9 mouse cellular contexts compared by ENCODE assay signal in genomic region chr10:128587120-128587519, GRCm38 (mm10). TPM values are rescaled to one million over a fixed set of nuclear protein-coding genes. Genes with fewer than 3 reads are reported as not detected.
A peak's percentile ranks its signal among the peaks of the same experiment; 100 is the strongest.
DNase-seq lines count a peak whose midpoint lies in the region; ATAC-seq and TF ChIP-seq lines count a peak whose summit lies in the region.
"Had no signal": no experiment of that assay in that cellular context is flagged by ENCODE, and none has a peak within 500 bp of the region (broad histone marks: within the 10 kb centered on the region; RNA-seq: fewer than 3 reads in every experiment).

No protein-coding gene starts in this region.

- intact Hi-C loops in heart, postnatal 36 days (cut with DNase I), result no loop called here

- H3K9ac ChIP-seq in heart, embryonic 13.5 days, result peak overlapping the region; percentile 37; the same call in 1 of the 2 replicates
- peak overlapping the region; percentile 6; the same call in 1 of the 2 replicates for H3K9ac ChIP-seq in lung, embryonic 16.5 days (ENCODE audit: low read length)
- no peak overlapping the region for H3K9ac ChIP-seq in limb, embryonic 15.5 days

- H3K27me3 ChIP-seq in heart, embryonic 13.5 days (replicated peaks), result peaks cover 49% of the 10 kb centered on the region
- H3K27me3 ChIP-seq in lung, embryonic 16.5 days (ENCODE audit: control insufficient read depth, insufficient read depth, low read depth, low read length), result peaks cover 18% of the 10 kb centered on the region
- peaks cover 51% of the 10 kb centered on the region for H3K27me3 ChIP-seq in limb, embryonic 15.5 days

- peaks cover 45% of the 10 kb centered on the region for H3K4me1 ChIP-seq in heart, embryonic 13.5 days
- H3K4me1 ChIP-seq in lung, embryonic 16.5 days (replicated peaks; ENCODE audit: control insufficient read depth, insufficient read depth, low read length), result peaks cover 24% of the 10 kb centered on the region
- H3K4me1 ChIP-seq in lung, adult 2 months (ENCODE audit: control insufficient read depth, insufficient read depth, low read length), result peaks cover 3% of the 10 kb centered on the region; the same call in 1 of the 2 replicates
- peaks cover 41% of the 10 kb centered on the region for H3K4me1 ChIP-seq in limb, embryonic 15.5 days

- TF ChIP-seq POLR2A in lung, adult 2 months (IDR thresholded peaks at IDR 0.05; ENCODE audit: borderline replicate concordance, extremely low read depth, low read depth, low read length), result no peak

- 0 out of 2 replicates have a peak overlapping the region, but pooled peaks have one; percentile 29 for H3K27ac ChIP-seq in heart, embryonic 13.5 days (replicated peaks)
- peak overlapping the region; percentile 96 for H3K27ac ChIP-seq in lung, embryonic 16.5 days (ENCODE audit: low read length)
- peak overlapping the region; percentile 91; the same call in 1 of the 2 replicates for H3K27ac ChIP-seq in limb, embryonic 15.5 days

- no peaks in the 10 kb centered on the region for H3K9me3 ChIP-seq in heart, embryonic 13.5 days
- no peaks in the 10 kb centered on the region for H3K9me3 ChIP-seq in lung, embryonic 16.5 days (ENCODE audit: control insufficient read depth, low read length)
- no peaks in the 10 kb centered on the region for H3K9me3 ChIP-seq in limb, embryonic 15.5 days

- 44% methylated on average over 4 of the region's 4 CpGs for WGBS in heart, embryonic 13.5 days
- WGBS in lung, embryonic 16.5 days, result 27% methylated on average over 4 of the region's 4 CpGs
- WGBS in lung, adult 2 months, result 46% methylated on average over 4 of the region's 4 CpGs
- 33% methylated on average over 4 of the region's 4 CpGs for WGBS in limb, embryonic 15.5 days

- H3K36me3 ChIP-seq in heart, embryonic 13.5 days, result no peaks in the 10 kb centered on the region
- no peaks in the 10 kb centered on the region; the same call in 1 of the 2 replicates for H3K36me3 ChIP-seq in lung, embryonic 16.5 days (ENCODE audit: control insufficient read depth, insufficient read depth, low read length)
- no peaks in the 10 kb centered on the region for H3K36me3 ChIP-seq in limb, embryonic 15.5 days

- H3K4me2 ChIP-seq in heart, embryonic 13.5 days, result peak overlapping the region; percentile 99; the same call in 1 of the 2 replicates
- peak overlapping the region; percentile 97 for H3K4me2 ChIP-seq in lung, embryonic 16.5 days (ENCODE audit: low read depth, low read length)
- peak overlapping the region; percentile 98 for H3K4me2 ChIP-seq in limb, embryonic 15.5 days

- DNase-seq in heart, postnatal 36 days, result no peak
- DNase-seq in lung, adult 2 months, result no peak
- DNase-seq in thymus, postnatal 25 days, result peak; percentile 58
- DNase-seq in left cerebral cortex, adult 18-20 months (ENCODE audit: low spot score in 2 of 2), result no peak
- DNase-seq in urinary bladder, postnatal 25 days (ENCODE audit: low spot score), result no peak
- DNase-seq: lung, postnatal 14 days had no signal

- 0 out of 2 replicates have a peak overlapping the region, but pooled peaks have one; percentile 1 for H3K4me3 ChIP-seq in heart, embryonic 13.5 days
- peak overlapping the region; percentile 70 for H3K4me3 ChIP-seq in lung, embryonic 16.5 days (ENCODE audit: low read length)
- H3K4me3 ChIP-seq in lung, adult 2 months (replicated peaks; ENCODE audit: extremely low read depth, low read depth, low read length), result no peak overlapping the region
- peak overlapping the region; percentile 64 for H3K4me3 ChIP-seq in limb, embryonic 15.5 days

- no peak for TF ChIP-seq CTCF in lung, adult 2 months (IDR thresholded peaks at IDR 0.05; ENCODE audit: insufficient read depth, low read length)

- ATAC-seq in heart, embryonic 13.5 days (ENCODE audit: extremely low read depth, insufficient number of reproducible peaks, low FRiP score, low TSS enrichment), result no peak
- ATAC-seq in lung, embryonic 16.5 days (ENCODE audit: low read depth), result no peak
- ATAC-seq in limb, embryonic 15.5 days (ENCODE audit: insufficient number of reproducible peaks, low FRiP score, low TSS enrichment, low read depth), result no peak

RNA-seq across cellular contexts. Expression of gene Erbb3, which starts 2.3 kb away (rescaled TPM):
- 3.7 and 4.1 TPM in 2 replicates for polyA plus RNA-seq in heart, embryonic 13.5 days (2015; fragmentation: Nextera tagmentation; extraction: Ambion mirVana)
- 1 to 10 TPM; 8.9 to 9.2 TPM for total RNA-seq in heart, postnatal 36 days (2021)
- 26.9 and 27.6 TPM in 2 replicates for polyA plus RNA-seq in lung, embryonic 16.5 days (2015; fragmentation: Nextera tagmentation; extraction: Ambion mirVana)
- polyA plus RNA-seq in lung, adult 2 months (2012; rRNA removed), result 20.0 and 24.9 TPM in 2 replicates
- polyA plus RNA-seq in limb, embryonic 15.5 days (2015; fragmentation: Nextera tagmentation; extraction: Ambion mirVana), result 20.4 and 20.8 TPM in 2 replicates
- total RNA-seq in left cerebral cortex, adult 18-20 months (2021), result 1 to 10 TPM; 5.1 to 5.2 TPM

RNA-seq across cellular contexts. Expression of gene Pa2g4, which starts 21.3 kb away (rescaled TPM):
- polyA plus RNA-seq in heart, embryonic 13.5 days (2015; fragmentation: Nextera tagmentation; extraction: Ambion mirVana), result 125 and 136 TPM in 2 replicates
- total RNA-seq in heart, postnatal 36 days (2021), result 10 to 100 TPM; 43.4 to 50.5 TPM
- polyA plus RNA-seq in lung, embryonic 16.5 days (2015; fragmentation: Nextera tagmentation; extraction: Ambion mirVana), result 161 and 167 TPM in 2 replicates
- polyA plus RNA-seq in lung, adult 2 months (2012; rRNA removed), result 13.7 and 23.9 TPM in 2 replicates
- polyA plus RNA-seq in limb, embryonic 15.5 days (2015; fragmentation: Nextera tagmentation; extraction: Ambion mirVana), result 194 and 209 TPM in 2 replicates
- 10 to 100 TPM; 58.3 TPM for total RNA-seq in left cerebral cortex, adult 18-20 months (2021)

RNA-seq across cellular contexts. Expression of gene Rpl41, which starts 38.0 kb away (rescaled TPM):
- 2,656 and 2,881 TPM in 2 replicates for polyA plus RNA-seq in heart, embryonic 13.5 days (2015; fragmentation: Nextera tagmentation; extraction: Ambion mirVana)
- total RNA-seq in heart, postnatal 36 days (2021), result 1,000 to 10,000 TPM; 1,509 to 1,535 TPM
- 4,142 and 4,423 TPM in 2 replicates for polyA plus RNA-seq in lung, embryonic 16.5 days (2015; fragmentation: Nextera tagmentation; extraction: Ambion mirVana)
- 1,224 and 1,373 TPM in 2 replicates for polyA plus RNA-seq in lung, adult 2 months (2012; rRNA removed)
- 3,349 and 4,229 TPM in 2 replicates for polyA plus RNA-seq in limb, embryonic 15.5 days (2015; fragmentation: Nextera tagmentation; extraction: Ambion mirVana)
- 1,000 to 10,000 TPM; 1,493 to 1,582 TPM for total RNA-seq in left cerebral cortex, adult 18-20 months (2021)

RNA-seq across cellular contexts. Expression of gene Rps26, which starts 39.4 kb away (rescaled TPM):
- 455 and 482 TPM in 2 replicates for polyA plus RNA-seq in heart, embryonic 13.5 days (2015; fragmentation: Nextera tagmentation; extraction: Ambion mirVana)
- 100 to 1,000 TPM; 246 to 289 TPM for total RNA-seq in heart, postnatal 36 days (2021)
- 720 and 793 TPM in 2 replicates for polyA plus RNA-seq in lung, embryonic 16.5 days (2015; fragmentation: Nextera tagmentation; extraction: Ambion mirVana)
- polyA plus RNA-seq in lung, adult 2 months (2012; rRNA removed), result 421 and 530 TPM in 2 replicates
- polyA plus RNA-seq in limb, embryonic 15.5 days (2015; fragmentation: Nextera tagmentation; extraction: Ambion mirVana), result 584 and 840 TPM in 2 replicates
- 100 to 1,000 TPM; 232 to 257 TPM for total RNA-seq in left cerebral cortex, adult 18-20 months (2021)

RNA-seq across cellular contexts. Expression of gene Zc3h10, which starts 39.5 kb away (rescaled TPM):
- polyA plus RNA-seq in heart, embryonic 13.5 days (2015; fragmentation: Nextera tagmentation; extraction: Ambion mirVana), result 7.6 and 9.4 TPM in 2 replicates
- total RNA-seq in heart, postnatal 36 days (2021), result 1 to 10 TPM; 7.2 to 8.8 TPM
- polyA plus RNA-seq in lung, embryonic 16.5 days (2015; fragmentation: Nextera tagmentation; extraction: Ambion mirVana), result 10.9 and 11.9 TPM in 2 replicates
- polyA plus RNA-seq in lung, adult 2 months (2012; rRNA removed), result 13.2 and 15.1 TPM in 2 replicates
- 13.2 and 15.4 TPM in 2 replicates for polyA plus RNA-seq in limb, embryonic 15.5 days (2015; fragmentation: Nextera tagmentation; extraction: Ambion mirVana)
- 10 to 100 TPM; 15.9 to 20.7 TPM for total RNA-seq in left cerebral cortex, adult 18-20 months (2021)

Comparison
In these comparisons a context has a peak if more than half of its experiments do, and no peak if none do; other contexts are left out.
1. H3K27ac ChIP-seq: peak in every context shown above with its lines; median percentile 96 in lung, embryonic 16.5 days; 91 in limb, embryonic 15.5 days; 29 in heart, embryonic 13.5 days.